Mouse (Mus musculus): ENCODE results near the gene Myf6.

- TF ChIP-seq CTCF (IDR thresholded peaks at IDR 0.05; ENCODE audit: borderline replicate concordance, insufficient read depth, low read length), result no peak
- TF ChIP-seq POLR2A (IDR thresholded peaks at IDR 0.05; ENCODE audit: low read depth, low read length), result no peak
Measured at GRCm38 (mm10) chr10:107494568-107494967, at the start of gene Myf6.

Measured in embryonic fibroblast, embryonic 13.5 days (primary cell).